Mouse (Mus musculus): ENCODE results near the gene Cklf.
A peak's percentile ranks its signal among the peaks of the same experiment; 100 is the strongest.
"Not testable (repeated sequence)": the region's sequence is repeated elsewhere in the genome, so short reads cannot be mapped to it uniquely, and the experiment has no call there.

Gene Cklf

DNA sequence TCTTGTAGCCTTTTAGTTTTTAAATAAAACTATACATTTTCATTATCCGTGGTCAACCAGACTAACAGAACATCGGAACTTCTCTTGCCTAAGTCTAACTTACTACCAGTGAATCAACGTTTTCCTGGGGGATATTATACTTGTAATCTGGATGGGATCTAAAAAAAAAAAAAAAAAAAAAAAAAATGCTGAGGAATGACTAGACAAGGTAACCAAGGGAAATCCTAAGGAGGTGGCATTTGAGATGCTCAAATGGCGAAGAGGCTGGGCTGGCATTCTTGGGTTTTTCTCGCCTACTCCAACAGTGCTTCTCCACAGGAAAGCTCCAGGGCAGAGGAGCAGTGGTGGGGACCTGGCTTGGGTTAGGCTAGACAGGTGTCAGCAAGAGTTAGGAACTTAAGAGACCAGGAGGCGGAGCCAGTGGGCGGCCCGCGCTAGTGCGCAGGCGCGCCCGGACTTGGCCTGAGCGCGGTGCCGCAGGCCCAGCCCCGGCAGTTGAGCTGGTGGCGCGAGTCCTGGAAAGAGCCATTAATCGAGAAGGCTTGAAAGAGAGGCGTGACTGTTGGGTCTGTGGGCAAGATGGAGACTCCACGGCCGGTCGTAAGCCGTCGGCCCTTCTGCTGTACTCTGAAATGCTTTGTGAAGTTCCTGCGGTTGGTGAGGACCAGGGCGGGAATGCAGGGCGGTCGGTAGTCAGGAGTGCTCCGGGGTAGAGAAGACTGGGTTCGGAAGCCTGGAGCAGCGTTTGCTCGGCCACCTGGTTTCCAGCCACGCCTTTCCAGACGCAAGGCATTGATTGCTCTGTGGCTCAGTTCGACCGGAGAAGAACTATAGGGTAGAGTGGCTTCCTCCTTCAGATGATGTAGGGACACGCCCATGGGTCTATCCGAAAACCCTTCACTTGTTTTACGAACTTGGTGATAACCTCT lies at the start of gene Cklf:
Gene Cklf, plus strand, starts transcription at position 423 of the 929 bp plus-strand sequence.
- DNase-seq (ENCODE audit: extremely low read depth, low read depth): peak; percentile 77

DNA sequence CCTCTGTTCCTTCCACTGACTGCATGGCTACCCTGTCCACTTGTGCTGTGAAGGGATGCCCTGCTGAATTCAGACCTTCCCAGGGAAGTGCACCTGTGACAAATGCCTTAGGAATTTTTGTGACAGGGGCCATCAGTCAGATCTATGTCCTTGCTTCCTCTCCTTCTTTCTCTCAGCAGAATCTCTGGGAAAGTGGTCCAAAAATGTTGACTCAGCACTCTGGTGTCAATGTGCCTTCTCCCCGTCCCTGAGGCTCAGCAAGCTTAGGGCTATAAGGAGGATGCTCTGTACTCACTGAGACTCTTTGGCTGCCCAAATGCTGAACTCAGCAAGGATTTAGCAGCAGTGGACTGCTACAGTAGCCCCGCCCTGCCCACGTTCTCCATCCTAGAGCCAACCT lies 49.0 kb upstream of the Cklf start:
- no peak for DNase-seq (ENCODE audit: extremely low read depth, low read depth)

DNA sequence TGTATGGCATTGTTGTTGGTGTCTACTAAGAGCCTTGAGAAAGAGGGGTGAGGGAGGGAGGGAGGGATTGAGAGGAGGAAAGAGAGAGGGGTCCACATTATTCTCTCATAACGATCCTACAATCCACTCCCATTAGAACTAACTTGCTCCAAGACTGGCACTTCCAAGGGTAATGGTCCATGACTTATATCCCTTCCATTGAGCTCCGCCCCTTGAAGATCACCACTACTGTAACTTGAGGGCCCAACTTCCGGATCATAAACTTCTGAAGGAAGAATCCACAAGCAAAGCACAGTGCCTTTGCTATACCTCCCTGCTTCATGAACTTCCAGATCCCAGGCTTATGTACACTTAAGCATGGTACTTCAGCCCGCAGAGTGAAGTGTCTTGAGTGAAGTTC lies 48.3 kb upstream of the Cklf start:
- no peak for DNase-seq (ENCODE audit: extremely low read depth, low read depth)

DNA sequence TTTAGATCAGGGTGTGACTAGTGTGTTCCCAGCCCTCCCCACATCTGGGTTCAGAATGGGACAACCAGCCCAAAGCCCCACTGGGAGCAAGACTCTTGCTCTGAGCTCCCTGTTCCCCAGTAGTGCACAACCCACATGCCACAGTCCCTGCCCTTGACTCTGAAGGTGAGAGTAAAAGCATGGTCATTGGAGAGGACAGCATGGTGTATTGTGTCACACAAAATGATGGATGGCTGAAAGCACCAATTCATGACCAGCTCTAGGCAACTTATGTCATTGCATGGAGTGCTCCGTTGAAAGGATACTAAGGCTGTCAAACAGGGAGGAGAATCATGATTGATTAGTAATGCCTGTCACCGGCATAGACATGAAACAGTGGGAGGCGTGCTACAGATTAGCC lies 45.4 kb upstream of the Cklf start:
- no peak for DNase-seq (ENCODE audit: extremely low read depth, low read depth)

DNA sequence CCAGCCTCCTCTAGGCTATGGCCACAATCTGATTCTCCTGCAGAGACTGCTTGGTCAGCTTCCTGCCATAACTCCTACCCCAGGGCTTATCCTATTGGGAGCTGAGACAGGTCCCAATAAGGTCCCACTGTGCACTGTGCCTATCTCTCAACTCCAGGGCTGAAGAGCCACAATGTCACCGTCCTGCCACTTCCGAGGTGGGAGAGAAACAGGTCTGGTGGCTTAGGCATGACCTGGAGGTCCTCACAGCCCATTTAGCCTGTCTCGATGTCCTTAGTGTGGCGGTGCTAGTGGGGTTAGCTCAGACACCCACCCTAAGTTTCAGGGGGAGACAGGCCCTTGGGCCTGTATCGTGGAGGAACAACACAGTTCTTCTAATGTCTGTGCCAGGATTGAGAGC lies 33.1 kb upstream of the Cklf start:
- no peak for DNase-seq (ENCODE audit: extremely low read depth, low read depth)

DNA sequence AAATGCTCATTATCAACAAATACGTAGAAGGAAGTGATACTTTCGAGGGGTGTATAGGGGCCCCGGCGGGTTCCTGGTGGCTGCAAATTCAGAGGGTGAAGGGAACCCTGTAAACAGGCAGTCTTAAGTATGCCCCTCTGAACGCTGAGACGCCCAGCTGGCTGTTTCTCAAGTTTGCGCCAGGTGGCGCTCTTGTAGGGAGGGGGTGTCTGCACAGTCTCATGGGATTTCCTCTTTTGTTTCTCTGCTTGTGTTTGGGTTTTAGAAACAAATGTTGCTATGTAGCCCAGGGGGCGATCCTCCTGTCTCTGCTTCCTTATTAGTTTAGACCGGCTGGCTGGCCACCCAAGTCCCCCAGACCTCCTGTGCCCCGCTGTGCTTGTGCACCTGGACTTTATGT lies 31.6 kb upstream of the Cklf start:
- peak; percentile 75 for DNase-seq (ENCODE audit: extremely low read depth, low read depth)

DNA sequence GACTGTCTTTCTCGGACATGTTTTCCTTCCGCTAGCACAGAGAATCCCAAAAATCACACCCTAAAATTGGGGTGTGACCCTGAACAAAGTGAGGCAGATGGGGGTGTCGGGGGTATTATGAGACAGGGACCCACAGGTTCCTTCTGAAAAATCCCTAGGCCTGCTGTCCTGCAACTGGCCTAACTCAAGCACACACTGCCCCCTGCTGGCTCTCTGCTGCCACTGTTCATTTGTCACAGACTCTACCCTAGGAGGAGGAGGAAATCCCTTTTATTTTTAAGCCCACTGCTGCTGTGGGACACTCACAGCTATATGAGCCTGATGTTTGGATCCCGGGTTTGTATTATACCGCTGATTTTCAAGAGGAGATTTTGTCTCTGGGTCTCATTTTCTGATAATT lies 30.9 kb upstream of the Cklf start:
- peak; percentile 65 for DNase-seq (ENCODE audit: extremely low read depth, low read depth)

DNA sequence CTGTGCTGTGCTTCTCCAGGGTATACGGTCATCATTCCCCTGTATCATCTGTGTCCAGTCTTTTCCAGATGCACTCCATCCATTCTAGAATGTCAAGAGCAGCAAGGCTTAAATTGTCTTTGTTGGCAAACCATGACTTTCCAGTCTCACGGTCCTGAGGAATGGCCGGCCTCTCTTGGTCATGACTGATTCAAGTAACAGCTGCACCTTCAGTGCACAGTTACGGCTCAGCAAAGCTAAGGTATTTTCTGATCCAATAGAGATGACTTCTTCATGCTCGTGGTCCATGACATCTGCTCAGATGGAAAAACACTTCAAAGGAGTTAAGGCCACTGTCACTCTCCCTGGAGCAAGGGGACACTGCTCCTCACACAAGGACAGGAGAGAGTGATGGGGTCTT lies 23.6 kb upstream of the Cklf start:
- DNase-seq (ENCODE audit: extremely low read depth, low read depth): no peak

DNA sequence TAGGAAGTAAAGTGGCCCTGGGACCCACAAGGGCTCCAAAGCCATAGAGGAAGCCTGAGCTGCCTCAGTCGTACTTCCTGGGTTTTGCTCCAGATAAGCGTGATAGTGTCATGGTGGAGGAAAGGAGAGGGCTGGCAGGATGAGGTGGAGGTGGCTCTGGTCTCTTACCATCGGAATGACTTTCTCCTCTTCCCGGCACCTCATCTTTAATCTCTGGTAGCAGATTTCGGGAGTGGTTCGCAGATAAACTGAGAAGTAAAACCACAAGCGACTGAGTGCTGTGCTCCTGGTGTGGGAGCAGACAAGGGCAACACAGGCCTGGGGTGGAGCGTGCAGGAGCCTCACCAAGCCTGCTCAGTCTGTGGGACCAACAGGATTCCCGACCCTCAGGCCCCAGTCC lies 20.3 kb upstream of the Cklf start:
- peak; percentile 74 for DNase-seq (ENCODE audit: extremely low read depth, low read depth)

DNA sequence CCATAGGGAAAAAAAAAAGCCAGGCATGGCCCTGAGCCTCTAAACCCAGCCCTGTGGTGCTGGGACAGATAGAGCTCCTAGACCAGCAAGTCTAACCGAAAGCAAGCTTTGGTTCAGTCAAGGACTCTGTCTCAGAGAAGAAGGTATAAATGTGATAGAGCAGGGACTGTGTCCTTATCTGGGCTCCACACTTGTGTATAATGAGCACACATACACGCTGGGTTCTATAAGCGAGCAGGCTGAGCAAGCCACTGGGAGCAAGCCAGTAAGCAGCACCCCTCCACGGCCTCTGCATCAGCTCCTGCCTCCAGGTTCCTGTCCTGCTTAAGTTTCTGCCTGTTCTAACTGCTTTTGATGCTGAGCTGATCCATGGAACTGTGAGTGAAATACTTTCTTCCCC lies 18.6 kb upstream of the Cklf start:
- no peak for DNase-seq (ENCODE audit: extremely low read depth, low read depth)

DNA sequence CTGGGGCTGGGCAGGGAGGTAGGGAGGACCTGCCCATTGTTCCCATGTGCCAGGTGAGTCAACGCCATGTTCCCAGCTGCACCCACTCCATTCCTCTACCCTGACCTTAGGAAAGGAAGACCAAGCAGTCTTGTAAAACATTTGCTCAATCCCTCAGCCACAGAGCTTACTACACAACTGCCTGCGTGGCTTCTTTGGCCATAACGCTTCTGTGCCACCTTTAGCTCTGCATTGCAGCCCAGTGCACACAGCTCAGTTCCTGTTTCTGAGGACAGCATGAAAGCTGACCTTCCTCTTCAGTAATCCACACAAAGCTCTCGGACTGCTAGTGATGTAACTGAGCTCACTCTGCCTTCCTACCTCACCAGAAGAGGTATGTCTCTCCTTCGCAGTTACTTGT lies 17.7 kb upstream of the Cklf start:
- no peak for DNase-seq (ENCODE audit: extremely low read depth, low read depth)

DNA sequence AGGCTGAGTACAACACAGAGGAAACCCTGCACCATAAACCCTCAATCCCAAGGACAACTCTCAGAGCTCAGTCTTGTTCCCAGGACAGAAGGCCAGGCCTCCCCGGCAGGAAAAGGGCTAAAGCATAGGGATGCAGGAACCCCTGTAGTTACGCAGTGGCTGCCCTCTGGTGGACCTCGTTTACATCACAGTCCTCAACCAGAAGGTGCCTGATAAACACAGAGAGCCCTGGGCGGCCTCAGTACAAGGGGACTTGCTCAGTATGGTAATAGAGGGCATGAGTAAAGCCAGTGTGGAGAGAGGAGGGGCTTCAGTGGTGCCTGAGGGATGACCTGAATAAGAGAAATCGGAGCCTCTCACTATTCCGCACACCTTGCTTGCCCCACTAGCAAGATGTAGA lies 16.1 kb upstream of the Cklf start:
- DNase-seq (ENCODE audit: extremely low read depth, low read depth): no peak

DNA sequence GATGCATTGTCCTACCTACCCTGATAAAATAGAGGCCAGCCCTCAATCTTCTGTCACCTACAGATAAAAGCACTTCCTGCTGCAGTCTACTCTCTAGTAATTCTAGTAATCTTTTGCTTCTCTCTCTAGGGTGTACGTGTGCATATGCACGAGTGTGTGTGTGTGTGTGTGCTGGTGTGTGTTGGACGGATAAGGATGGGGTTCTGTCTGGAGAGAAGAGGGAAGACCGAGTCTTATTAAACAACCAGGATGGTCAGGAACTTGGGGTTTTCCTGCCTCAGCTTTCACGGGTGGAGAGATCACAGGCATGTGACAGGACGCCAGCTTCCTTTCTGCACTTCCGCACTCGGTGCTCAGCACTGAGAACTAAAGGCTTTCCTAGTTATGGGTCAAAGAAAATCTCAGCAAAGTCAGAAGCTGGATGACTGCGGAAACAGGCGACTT lies 11.2 kb upstream of the Cklf start:
- peak; percentile 77 for DNase-seq (ENCODE audit: extremely low read depth, low read depth)

DNA sequence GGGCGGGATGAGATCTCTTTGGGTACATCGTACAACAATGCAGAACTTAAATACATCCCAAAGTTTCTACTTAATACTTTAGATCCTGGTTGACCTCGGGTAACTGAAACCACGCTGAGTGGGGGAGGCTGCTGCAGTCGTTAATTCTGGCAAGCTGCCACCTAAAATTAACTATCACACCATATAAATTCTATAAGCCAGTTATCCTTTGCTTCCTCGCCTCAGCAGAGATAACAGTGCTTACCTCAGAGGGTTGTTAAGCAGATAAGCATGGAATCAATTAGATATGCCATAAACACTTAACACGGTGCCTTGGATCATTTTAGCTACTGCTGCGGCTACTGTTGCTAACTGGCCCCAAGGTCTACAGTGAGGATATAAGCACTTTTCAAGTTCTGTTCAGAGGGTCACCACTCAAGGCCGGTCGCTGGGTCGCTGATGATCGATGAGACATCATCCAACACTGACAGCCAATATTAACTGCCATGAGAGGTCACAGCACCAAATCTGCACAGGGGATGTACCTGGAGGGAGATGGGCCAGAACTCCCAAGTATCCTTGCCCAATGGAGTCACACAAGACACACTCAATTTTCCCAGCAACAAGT lies 8.5 kb upstream of the Cklf start:
- DNase-seq (ENCODE audit: extremely low read depth, low read depth): no peak

DNA sequence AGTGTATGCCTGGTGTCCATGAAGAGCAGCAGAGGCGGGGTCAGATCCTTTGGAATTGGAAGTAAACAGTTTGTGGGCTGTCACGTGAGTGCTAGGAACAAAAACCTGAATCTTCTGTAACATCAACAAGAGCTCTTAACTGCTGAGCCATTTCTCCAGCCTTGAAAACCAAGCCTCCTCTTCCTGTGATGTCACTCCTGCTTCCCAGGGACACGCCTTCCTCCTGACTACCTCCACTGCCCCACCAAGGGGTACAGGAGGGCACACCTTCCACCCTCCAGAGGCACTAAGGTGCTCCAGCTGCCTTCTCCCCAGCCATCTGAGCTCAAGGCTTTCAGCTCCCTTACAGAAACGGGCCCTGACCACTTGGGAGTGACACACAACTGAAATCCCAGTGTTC lies 4.0 kb upstream of the Cklf start:
- no peak for DNase-seq (ENCODE audit: extremely low read depth, low read depth)

DNA sequence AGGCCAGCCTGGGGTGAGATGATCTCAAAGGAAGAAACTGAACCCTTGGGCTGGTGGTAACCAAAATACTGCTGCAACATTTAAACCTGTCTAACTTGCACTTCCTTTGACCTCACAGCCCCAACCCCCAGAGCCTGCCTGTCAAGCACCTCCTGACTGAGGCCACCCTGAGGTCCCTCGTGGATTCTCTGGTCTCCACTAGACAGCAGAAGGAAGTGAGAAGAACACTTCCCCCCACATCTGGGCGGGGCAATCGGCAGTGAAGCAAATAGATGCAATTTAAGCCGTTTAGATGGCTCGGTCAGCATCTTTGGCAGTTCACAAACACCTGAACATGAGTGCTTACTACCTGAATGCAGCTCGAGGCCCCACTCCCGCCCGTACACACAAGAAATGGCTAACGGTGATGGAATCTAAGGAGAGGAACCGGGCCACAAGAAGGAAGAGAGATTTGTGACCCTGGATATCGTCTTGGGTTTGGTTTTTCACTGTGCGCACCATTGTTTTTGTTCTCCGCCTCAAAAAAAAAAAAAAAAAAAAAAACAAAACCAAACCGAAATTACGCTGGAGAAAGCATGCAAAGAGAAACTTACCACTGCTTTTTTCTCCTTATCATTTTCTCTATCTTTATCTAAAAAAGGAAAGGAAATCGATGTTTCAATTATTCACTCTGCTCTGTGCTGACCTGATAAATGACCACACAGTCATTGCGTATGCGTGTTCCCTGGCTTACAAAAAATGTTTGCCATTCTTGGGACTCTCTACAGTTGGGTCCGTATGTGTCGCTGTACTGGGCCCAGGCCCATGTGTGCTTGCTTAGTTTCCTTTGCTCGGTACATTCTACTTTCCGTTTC lies 3.4 kb upstream of the Cklf start:
- peak; percentile 39 for DNase-seq (ENCODE audit: extremely low read depth, low read depth)

DNA sequence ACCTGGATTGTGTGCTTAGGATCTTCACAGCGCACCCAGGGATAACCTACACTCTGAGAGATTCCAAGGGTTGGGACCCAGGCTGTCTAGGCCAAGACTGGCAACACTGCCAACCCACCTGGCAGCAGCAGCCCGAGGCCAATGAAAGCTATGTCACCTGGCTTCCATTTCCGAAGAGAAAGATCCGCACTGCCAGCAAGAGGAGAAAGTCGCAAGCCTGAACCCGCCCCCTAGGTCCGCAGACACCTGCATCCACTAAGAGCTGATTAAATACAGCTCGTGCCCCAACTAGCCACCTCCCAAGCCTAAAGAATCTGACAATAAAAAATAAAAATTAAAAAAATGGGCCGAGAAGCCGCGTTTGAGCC lies 2.8 kb upstream of the Cklf start:
- DNase-seq (ENCODE audit: extremely low read depth, low read depth): no peak

DNA sequence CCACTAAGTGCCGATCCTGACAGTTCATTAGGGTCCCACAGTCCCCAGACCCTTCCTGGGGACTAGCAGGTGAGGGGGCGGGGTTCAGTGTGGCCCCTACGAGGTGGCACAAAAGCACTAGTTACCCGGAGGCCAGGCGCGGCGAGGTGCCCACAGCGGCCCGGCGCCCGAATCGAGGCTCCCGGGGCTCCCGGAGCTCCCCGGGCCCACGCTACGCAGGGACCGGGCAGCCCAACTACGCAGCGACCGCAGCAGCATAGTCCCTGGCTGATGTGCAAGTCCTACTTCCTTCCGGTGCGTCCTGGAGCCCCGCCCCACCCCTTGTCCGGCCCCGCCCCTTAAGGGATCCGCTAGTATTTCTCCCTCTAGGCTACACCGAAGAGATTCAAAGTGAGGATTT lies 2.4 kb upstream of the Cklf start, which contains the start of gene Tk2:
Gene Tk2, minus strand, starts transcription at position 283 of the 400 bp plus-strand sequence.
- DNase-seq (ENCODE audit: extremely low read depth, low read depth): peak; percentile 70

DNA sequence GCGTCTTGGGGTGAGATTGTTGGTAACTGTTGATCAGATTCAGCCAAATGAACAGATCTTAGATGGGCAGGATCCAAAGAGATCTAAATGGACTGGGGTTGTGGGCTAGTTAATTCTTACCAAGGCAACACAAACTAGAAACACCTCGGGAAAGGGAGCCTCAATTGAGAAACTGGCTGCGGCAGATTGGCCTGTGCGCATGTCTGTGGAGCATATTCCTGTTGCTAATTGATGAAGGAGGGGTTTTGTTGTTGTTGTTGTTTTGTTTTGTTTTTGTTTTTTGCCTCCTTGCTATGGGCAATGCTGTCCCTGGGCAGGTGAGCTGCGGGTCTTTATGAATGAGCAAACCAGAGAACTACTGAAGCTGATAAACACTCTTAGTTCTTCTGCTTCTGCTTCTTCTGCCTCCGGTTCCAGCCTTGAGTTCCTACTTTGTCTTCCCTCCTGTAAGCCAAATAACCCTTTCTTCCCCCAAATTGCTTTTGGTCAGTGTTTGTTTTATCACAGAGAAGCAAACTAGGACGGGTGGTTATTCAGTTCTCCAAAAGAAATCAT lies 1.1 kb upstream of the Cklf start:
- no peak for DNase-seq (ENCODE audit: extremely low read depth, low read depth)

DNA sequence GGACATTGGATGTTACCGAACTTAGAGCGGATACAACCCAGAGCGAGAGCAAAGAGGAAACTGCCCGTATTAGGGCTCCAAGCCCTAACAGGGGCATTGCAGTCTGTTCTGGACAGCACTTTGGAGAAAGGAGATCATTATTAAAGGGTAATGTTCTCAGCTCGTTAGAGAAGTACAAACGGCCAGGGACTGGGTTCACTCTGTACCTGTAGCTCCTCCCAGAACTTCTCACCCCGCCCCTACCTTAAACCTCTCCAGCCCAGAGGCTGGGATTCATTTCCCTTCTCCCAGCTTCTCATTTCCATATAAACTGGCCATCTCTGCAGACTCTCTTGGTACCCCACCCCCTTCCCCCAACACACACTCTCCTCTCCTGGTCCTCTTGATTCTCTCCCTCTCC lies 800 bp downstream of the Cklf start:
- no peak for DNase-seq (ENCODE audit: extremely low read depth, low read depth)

DNA sequence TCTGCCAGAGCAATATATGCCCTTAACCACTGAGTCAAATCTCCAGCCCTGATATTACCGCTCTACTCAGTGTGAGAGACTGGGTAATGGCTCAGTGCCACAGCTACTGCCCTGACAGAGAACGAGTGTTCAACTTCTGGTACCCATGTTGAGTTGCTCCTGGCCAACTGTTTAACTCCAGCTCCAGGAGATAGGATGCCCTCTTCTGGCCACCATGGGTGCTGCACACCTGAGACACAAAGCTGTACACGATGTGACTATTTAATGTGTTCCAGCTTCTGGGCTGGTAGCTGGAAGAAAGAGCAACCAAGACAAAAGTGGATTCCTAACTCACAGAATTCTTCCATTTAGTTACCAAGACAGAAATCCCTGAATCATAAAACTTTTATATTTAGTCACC lies 2.4 kb downstream of the Cklf start:
- peak; percentile 43 for DNase-seq (ENCODE audit: extremely low read depth, low read depth)

DNA sequence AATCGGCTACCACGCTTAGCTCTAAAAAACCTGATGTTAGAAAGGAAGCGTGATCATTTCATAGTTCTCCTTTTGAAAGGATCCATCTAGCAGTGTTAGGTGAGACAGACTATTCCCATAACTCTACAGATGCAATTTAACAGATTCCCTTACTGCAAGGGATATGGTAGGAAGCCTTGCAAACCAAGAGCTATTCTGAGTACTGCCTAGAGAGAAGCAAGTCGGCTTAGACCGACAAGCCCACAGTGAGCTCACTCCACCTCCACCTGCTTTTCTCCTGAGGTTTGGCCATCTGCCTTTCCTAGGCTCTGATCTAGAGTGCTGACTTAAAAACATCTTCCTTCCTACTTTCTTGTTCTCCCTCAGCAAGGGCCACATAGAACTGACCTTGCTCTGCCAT lies 11.1 kb downstream of the Cklf start:
- not testable (repeated sequence) for DNase-seq (ENCODE audit: extremely low read depth, low read depth)
